Mouse (Mus musculus): ENCODE results near the gene Eda.

The Eda gene

DNA sequence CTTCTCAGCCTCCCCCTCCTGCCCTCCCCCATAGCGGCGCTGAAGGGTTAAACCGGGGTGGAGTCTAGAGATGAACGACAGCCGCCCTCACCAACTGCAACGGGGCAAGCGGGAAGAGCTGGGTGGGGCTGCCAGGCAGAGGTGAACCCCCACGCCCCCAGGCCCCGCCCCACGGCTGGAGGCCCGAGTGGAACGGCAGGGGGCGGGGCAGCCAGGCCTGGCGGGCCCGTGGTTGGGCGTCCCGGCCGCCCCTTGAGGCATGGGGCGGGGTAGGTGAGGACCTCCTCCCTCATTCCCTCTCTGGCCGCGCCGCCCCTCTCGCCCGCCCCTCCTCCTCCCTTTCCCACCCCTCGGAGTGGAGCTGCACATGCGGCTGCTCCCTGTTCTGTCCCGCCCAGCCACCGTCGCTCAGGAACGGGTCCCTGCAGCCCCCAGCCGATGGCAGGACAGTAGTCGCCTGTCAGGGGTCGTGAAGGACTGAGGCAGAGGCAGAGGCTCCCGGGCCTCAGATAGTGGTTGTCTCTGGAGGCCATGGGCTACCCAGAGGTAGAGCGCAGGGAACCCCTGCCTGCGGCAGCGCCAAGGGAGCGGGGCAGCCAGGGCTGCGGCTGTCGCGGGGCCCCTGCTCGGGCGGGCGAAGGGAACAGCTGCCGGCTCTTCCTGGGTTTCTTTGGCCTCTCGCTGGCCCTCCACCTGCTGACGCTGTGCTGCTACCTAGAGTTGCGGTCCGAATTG is at the start of gene Eda:
Gene Eda, plus strand, starts transcription at position 357 of the 735 bp plus-strand sequence.
- ChIA-PET POLR2A (interaction anchor here in 3 of 4 experiments (0.6 to 2.1 kb wide), 7 partner anchors 47 to 1699 kb away, joined by 3 to 9 read pairs (median 3); partner anchors contain the start of genes Kif4 (in 1 of the 3) and Pdzd11 (in 1 of the 3)), CTCF (interaction anchor here in 2 of 4 experiments (0.6 to 1.0 kb wide), 2 partner anchors 122 to 986 kb away, joined by 6 to 7 read pairs; no protein-coding TSS in a partner anchor)

DNA sequence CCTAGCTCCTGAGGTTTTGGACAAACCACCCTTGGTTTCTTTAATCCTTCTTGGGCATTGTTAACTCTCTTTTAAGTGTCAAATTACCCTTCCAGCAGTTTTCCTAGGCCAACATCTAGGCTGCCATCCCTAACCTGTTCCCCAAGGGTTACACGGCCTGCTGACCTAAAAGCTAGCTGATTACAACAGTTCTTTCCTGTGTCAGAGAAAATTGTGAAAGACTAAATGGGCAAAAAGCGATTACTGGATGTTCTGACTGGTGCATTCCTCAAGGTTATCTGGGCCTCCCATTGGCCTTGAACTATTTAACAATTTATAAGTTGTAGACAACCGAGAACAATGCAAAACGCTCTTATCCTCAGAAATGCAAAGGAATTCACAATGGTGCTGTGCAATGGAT is 14.4 kb upstream of the Eda start:
- ChIA-PET CTCF (no interaction called here), POLR2A (no interaction called here)

DNA sequence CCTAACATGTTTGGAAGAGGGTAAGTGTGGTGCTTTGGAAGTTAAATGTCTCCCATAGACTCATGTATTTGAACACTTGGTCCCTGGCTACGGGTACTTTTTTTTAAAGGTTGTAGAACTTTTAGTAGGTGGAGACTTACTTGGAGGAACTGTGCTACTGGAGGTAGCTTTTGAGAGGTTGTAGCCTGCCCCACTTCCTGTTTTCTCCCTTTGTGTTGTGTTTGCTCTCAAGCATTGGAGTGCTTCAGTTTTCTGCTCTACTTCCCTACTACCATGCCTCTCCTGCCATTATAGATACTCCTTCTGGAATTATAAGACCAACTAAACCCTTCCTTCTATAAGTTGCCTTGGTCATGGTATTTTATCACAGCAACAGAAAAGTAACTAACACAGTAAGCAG is 5.3 kb upstream of the Eda start:
- ChIA-PET POLR2A (no interaction called here), CTCF (no interaction called here)

DNA sequence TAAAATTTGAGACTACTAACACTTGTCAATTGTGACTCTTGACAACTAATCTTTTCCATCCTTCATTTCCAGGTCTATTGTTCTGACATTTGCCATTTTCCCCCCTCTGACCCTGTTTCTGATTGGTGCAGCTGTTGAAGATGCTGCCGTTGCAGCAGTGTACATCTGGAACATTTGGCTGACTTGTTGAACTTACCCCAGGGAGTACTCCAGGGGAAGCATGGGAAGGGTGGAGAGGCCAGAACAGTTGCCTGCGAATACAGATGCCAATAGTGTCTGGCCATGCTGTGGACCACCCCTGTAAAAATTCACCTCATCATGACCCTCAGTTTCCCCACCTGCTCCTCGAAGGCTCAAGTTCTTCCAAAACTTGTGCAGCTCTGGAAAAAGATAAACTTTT is 1.0 kb upstream of the Eda start:
- POLR2A ChIA-PET, result interaction anchor here in 2 of 4 experiments (0.6 to 2.1 kb wide), 2 partner anchors 121 to 682 kb away, joined by 5 to 6 read pairs; no protein-coding TSS in a partner anchor
- CTCF ChIA-PET, result no interaction called here

DNA sequence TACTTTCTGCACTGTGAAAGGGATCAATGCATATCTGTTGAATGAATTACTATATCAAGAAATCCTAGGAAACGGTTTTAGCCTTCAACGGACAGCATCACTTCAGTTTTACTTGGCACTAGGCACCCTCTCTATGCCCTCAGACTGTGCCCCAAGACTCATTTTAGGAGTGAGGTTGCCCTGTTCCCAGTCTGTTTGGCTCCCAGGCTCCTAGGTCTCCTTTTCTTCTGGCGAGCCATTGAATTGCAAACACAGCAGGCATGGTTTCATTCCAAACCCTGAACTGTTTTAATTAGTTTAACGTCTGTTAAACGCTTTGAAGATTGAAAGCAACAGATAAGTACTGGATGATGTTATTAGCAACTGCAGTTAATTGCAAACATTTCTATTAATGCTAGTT is 603 bp upstream of the Eda start:
- ChIA-PET POLR2A (interaction anchor here in 1 of 4 experiments (2.1 kb wide), 2 partner anchors 121 to 651 kb away, joined by 5 to 9 read pairs; partner anchors contain the start of genes Kif4 and Pdzd11), CTCF (interaction anchor here in 1 of 4 experiments (1.0 kb wide), 1 partner anchor 122 kb away, joined by 6 read pairs; no protein-coding TSS in a partner anchor)

DNA sequence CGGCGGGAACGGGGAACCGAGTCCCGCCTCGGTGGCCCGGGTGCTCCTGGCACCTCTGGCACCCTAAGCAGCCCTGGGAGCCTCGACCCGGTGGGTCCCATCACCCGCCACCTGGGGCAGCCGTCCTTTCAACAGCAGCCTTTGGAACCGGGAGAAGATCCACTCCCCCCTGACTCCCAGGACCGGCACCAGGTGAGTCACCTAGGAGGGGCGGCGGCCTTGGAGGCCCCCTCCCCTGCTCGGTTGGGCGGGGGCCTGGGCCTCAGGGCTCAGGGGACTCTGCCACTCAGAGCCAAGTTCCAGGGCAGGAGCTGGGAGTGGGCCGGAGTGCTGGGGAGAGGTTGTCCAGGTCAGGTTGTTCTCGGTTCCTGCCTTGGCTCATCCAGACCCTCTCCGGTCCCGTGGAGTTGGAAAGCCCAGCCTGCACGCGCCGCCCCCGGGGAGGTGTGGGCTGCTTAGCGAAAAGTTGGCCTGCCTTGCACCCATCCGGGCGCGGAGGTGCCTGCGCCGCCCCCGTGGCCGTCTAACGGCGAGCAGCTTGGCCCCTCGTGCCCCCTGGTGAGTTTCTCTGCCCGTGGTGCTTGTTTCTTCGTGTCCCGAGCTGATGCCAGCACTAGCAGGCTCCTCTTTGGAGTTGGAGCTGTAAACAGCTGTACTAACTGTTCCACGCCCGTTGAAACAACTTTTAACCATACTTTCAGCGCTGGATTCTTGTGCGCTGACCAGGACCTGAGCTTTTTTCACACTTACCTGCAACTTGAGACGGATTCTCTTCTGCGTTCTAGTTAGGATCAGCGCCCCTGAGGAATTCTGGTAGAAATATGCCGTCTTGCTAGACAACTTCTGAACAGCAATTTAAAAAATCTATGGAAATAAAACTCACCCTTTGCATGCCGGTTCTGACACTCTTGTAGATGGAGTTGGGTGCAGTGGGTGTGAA is 849 bp downstream of the Eda start:
- POLR2A ChIA-PET, result interaction anchor here in 2 of 4 experiments (0.6 to 2.1 kb wide), 8 partner anchors 48 to 650 kb away, joined by 3 to 9 read pairs (median 4); partner anchors contain the start of genes Kif4 (in 1 of the 2) and Pdzd11 (in 1 of the 2)
- CTCF ChIA-PET, result interaction anchor here in 2 of 4 experiments (0.6 to 1.0 kb wide), 2 partner anchors 123 to 987 kb away, joined by 6 to 7 read pairs; no protein-coding TSS in a partner anchor

DNA sequence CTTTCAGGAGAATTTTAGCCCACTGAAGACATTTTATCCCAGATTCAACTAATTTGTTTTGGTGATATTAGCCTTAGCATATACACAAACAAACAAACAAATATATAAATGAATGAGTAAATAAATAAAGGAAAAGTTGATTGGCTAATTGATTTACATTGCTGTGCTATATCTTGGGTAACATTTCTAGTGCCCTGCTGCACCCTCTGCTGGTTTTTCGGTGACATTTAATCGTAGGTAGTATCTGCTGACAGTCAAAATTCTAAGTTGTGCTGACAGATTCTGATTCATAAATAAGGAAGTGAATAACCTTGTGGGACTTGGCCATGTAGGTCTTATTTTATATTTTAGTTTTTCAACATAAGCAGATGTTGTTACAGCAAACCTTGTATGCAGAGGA is 2.9 kb downstream of the Eda start:
- CTCF ChIA-PET, result no interaction called here
- POLR2A ChIA-PET, result no interaction called here

DNA sequence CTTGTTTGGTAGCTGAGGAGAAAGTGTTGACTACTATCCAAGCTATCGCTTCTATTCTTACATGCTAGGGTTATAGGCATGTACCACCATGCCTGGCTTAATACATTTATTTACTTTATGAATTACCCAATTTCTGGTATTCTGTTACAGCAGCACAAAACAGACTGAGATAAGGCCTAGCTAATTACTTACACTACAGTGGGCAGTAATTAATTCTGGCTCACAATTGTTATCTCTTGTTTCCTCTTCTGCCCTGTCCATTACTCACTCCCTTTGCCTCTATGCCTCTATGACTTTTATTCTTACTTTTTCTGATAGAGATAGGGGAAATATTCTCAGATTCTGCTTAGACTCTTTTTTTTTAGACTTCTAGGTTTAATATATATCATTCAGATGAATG is 18.0 kb downstream of the Eda start:
- CTCF ChIA-PET, result no interaction called here
- POLR2A ChIA-PET, result no interaction called here

DNA sequence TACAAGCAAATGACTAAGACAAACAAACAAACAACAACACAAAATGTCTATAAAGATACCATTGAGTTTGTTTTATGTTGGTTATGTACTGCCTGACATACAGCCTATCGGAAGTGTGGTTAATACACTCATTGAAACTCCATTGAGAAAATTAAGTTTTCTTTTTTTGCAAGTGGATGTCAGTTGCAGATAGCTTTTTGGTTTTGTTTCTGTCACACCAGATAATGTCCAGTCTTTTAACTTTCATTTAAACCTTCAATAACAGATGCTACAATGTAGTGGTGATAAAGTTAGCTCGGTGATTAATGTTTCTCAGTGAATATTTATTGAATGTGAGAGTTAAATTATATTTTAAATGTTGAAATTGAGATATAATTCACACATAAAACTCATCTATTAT is 23.9 kb downstream of the Eda start:
- ChIA-PET CTCF (no interaction called here), POLR2A (no interaction called here)

DNA sequence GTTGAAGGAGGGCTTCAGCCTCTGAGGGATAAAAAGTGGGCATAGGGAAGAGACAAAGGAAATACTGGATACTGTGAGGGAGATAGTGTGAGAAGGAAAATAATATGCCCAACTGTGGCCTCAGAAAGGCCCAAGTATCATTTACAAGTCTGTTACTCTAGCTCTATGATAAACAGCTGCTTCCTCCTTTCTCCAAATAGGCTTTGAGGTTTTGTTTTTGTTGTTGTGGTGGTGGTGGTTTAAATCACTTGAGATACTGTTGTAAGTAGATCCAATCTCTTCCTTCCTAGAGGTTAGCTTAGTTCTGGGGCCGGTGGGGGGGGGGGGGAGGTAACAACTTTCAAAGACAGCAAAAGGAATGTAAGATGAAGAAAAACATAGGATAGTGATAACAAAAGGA is 143.0 kb downstream of the Eda start:
- ChIA-PET CTCF (no interaction called here), POLR2A (interaction anchor here in 1 of 4 experiments (0.7 kb wide), 1 partner anchor 490 kb away, joined by 3 read pairs; no protein-coding TSS in a partner anchor)

DNA sequence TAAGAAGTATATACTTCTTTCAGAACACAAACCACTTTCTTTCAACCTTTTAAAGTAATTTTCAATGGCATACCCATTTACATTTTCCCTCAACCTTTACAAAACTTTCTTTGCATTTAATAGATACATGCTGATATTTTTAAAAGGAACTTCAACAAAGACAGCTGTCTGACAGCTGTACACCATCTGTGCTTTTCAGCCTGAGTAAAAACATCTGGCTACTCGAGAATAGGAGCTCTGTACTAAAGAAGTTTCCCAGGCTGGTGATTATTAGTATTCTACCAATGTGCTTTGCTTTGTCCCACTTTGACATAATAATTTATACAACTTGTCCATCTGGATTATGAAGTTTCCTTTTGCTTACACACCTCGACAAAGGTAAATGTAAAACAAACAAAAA is 219.9 kb downstream of the Eda start:
- CTCF ChIA-PET, result no interaction called here
- POLR2A ChIA-PET, result no interaction called here

DNA sequence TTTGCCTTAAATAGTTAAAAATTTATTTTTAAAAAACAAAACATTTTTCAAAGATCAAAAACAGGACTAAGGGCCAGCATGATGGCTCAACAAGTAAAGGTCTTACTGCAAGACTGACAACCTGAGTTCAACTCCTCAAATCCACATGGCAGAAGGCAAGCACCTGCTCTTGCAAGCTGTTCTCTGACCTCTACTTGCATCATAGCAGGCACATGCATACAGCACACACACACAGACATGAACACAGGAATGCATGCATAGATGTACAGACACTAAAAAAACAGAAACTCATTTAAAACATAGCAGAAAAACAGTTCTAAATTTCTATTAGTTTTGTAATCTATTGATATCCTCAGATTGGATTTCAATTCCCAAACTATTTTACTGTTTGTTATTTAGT is 338.2 kb downstream of the Eda start:
- CTCF ChIA-PET, result no interaction called here
- POLR2A ChIA-PET, result no interaction called here

DNA sequence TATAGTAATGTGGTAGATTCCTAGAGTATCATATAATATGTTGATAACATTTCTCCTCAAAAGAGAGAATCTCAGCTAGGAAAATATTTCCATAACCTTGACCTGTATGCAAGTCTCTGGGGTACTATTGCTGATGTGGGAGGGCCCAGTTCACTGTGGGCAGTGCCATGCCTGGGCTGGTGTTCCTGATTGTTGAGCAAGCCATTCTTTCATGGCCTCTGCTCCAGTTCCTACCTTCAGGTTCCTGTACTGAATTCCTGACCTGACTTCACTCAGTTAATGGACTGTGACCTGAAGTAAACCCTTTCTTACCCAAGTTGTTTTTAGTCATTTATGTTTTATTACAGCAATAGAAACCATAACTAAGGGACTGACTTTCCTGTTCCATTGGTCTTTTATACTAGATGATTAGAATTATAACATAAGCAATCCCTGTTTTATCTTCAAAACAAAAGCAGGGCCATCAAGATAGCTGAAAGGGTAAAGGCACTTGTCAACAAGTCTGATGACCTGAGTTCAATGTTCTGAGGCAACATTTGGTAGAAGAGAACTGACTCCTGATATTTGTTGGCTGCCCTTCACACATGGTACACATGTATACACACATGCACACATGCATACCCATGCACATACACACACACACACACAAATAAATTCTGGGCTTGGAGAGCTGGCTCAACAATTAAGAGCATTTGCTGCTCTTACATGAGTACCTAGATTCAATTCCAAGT is 338.9 kb downstream of the Eda start:
- ChIA-PET CTCF (no interaction called here), POLR2A (no interaction called here)

DNA sequence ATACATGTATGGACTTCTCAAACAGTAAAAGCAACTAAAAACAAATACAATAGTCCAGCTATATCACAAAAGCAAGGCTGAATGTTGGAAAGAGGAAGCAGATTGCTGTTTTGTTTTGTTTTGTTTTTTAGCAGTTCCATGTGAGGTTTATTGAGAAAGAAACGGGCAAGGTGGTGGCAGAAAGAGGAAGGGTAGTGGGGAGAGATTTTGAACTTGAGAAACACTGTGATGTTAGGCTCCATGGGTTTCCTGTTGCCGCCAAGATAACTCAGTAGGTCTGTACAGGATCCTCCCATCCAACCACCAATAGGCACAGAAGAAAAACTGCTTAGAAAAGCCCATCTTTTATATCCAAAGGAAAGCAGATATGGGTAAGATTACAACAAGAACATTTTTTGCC is 365.3 kb downstream of the Eda start:
- ChIA-PET POLR2A (no interaction called here), CTCF (no interaction called here)

DNA sequence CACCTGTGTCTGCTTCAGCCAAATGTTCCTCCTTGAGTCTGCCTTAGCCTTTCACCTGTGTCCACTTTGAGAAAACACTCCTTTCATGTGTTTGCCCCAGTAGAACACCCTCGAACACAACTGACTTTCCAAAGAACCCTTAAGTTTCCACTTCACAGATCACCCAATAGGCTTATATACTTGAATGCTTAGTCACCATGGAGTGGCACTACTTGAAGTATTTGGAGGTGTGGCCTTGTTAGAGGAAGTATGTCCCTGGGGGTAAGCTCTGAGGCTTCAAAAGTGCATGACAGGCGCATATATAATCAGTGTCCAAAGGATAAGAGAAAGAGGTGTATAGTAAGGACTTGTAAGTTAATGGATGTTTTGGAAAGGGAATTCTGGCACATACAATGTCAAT is 369.0 kb downstream of the Eda start:
- POLR2A ChIA-PET, result no interaction called here
- CTCF ChIA-PET, result no interaction called here

DNA sequence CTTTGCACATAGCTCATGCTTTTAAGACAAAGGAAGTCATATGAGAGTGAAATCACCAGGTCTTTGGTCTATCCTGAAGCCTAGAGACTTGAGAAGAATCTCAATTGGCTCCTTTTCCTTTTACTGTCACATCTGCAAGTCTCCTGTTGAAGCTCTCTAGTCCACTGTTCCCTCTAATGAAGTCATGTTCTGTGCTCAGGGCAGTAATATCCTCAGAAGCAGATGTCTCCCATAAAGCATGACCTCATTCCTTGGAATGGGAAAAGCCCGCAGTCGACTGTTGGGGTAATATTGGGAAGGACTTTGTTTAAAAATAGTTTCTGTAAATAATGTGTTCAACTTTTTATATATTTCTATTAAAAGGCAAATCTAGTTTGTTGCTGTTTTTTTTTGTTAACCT is 381.6 kb downstream of the Eda start:
- POLR2A ChIA-PET, result no interaction called here
- CTCF ChIA-PET, result interaction anchor here in 1 of 4 experiments (0.6 kb wide), 1 partner anchor 56 kb away, joined by 11 read pairs; no protein-coding TSS in a partner anchor

DNA sequence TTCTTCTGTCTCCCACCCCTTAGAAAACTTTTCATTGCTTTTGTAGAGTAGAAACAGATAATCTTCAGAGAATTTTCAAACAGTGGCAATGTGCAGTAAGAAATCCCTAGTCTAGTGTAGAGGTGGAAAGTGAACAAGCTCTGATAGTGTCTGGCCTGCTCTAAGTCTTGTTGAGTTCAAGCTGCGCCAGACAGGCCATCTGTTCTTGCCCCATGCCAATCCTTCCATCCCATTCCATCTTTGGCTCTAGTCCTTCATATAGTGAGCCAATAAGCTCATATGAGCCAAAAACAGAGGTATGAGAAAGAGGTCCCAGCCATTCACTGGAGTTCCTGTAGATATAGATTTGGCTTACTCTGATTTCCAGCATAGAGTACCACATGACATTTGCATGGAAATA is 414.5 kb downstream of the Eda start:
- ChIA-PET CTCF (no interaction called here), POLR2A (no interaction called here)

DNA sequence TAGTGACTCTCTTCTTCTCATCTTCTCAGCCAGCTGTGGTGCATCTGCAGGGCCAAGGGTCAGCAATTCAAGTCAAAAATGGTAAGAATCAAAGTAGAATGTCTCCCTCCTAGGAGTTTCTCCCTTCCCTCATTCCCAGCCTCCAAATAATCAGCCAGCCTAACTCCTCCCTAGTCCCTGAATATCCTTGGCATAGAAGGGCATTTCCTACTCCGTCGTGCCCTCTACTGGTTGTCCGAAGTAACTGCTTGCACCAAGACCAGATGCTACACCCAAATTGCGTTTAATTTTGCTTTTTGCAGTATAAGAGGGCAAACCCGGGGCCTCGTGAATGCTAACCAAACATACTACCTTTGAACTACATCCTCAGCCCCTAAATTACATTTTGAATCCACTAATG is 416.9 kb downstream of the Eda start:
- POLR2A ChIA-PET, result no interaction called here

DNA sequence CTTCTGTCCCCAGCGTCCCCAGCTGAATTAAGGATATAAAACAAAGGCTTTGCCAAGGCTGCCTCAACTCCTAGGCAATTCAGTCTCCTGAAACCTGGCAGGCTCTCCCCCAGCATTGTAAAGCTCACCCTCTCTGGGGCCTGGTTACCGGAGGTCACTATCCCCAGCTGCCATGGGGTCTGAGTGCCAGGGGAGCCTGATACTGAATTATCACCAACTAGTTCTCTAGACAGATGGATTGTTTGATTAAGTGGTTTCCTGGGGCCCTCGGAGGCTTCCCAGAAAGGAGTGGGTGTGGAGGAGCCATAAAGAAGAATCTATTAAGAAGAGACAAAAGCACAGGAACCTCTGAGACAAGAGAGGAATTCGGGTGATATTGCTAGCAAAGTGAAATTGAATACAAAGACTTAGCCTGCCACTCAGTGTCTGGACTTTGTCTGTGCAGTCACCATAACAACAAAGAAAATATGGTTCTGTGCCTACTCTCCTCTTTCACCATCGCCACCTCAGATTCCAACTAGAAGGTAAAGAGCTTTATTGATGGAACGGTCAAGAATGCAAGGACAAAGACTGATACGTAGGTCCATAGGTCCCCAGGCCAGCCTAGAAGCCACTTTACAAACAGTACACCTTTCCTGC is 418.9 kb downstream of the Eda start:
- POLR2A ChIA-PET, result interaction anchor here in 1 of 4 experiments (1.6 kb wide), 1 partner anchor 35 kb away, joined by 3 read pairs; the partner anchor contains the start of gene Otud6a
- CTCF ChIA-PET, result interaction anchor here in 2 of 4 experiments (0.6 to 1.3 kb wide), 2 partner anchors 72 to 541 kb away, joined by 3 read pairs; no protein-coding TSS in a partner anchor

More for the DNA sequence above, 416.9 kb downstream of the Eda start:
- CTCF ChIA-PET, result no interaction called here
